Comparison of ENCODE assay signal across 8 mouse cellular contexts in the genomic region with DNA sequence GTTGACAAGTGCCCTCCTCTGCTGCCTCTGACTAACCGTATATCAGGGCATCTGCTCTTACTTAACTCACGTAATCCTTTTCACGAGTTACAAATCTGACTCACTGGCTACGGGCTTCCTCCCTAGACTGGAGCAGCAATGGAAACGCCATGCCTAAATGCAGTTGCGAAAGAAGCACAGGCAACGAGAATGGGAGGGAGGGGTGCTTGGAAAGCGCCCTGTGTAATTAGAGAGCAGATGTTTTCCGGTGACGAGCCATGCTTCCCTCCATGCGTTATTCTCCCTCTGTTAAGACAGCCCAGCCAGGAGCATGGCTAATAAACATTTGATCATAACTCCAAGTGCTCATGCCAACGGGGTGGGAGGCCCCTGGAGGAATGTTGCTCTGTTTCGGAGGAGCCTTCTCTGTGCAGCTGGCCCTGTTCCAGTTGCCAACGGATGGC. TPM values are rescaled to one million over a fixed set of nuclear protein-coding genes. Genes with fewer than 3 reads are reported as not detected.
DNase-seq lines count a peak whose midpoint lies in the region; ATAC-seq lines count a peak whose summit lies in the region.

No protein-coding gene starts in this region.

- DNase-seq in forebrain, embryonic 11.5 days (ENCODE audit: low spot score): no peak
- peak; percentile 16 to 17 for DNase-seq in layer of hippocampus, postnatal 25 days (ENCODE audit: extremely low spot score in 1 of 2, low spot score in 1 of 2)
- peak; percentile 92 for DNase-seq in midbrain, embryonic 11.5 days (ENCODE audit: low spot score, missing footprints)
- DNase-seq in telencephalon, adult 2 months (ENCODE audit: low read depth, low spot score): peak; percentile 47
- DNase-seq in ovary, adult 18-20 months (ENCODE audit: low spot score): no peak

- peaks cover 11% of the 10 kb centered on the region; the same call in 1 of the 2 replicates for H3K4me1 ChIP-seq in kidney, embryonic 16.5 days (ENCODE audit: insufficient read depth, low read length)
- no peaks in the 10 kb centered on the region; the same call in 1 of the 2 replicates for H3K4me1 ChIP-seq in kidney, embryonic 14.5 days (ENCODE audit: control insufficient read depth, insufficient read depth, low read length)
- peaks cover 17% of the 10 kb centered on the region for H3K4me1 ChIP-seq in forebrain, embryonic 11.5 days (replicated peaks; ENCODE audit: control insufficient read depth, insufficient read depth, low read length)
- peaks cover 21% of the 10 kb centered on the region for H3K4me1 ChIP-seq in heart, embryonic 15.5 days (replicated peaks)
- H3K4me1 ChIP-seq in midbrain, embryonic 11.5 days (ENCODE audit: control insufficient read depth, insufficient read depth, low read length): peaks cover 18% of the 10 kb centered on the region

- WGBS in kidney, embryonic 16.5 days: 31% methylated on average over 14 of the region's 14 CpGs
- WGBS in kidney, embryonic 14.5 days: 34% methylated on average over 14 of the region's 14 CpGs
- 33% methylated on average over 14 of the region's 14 CpGs for WGBS in forebrain, embryonic 11.5 days
- 43% methylated on average over 14 of the region's 14 CpGs for WGBS in heart, embryonic 15.5 days
- WGBS in midbrain, embryonic 11.5 days: 56% methylated on average over 14 of the region's 14 CpGs

- no peaks in the 10 kb centered on the region for H3K27me3 ChIP-seq in kidney, embryonic 16.5 days (ENCODE audit: insufficient read depth, low read length)
- no peaks in the 10 kb centered on the region for H3K27me3 ChIP-seq in kidney, embryonic 14.5 days (ENCODE audit: control insufficient read depth, insufficient read depth, low read length)
- H3K27me3 ChIP-seq in forebrain, embryonic 11.5 days (ENCODE audit: control insufficient read depth, insufficient read depth, low read length): no peaks in the 10 kb centered on the region
- no peaks in the 10 kb centered on the region for H3K27me3 ChIP-seq in heart, embryonic 15.5 days
- no peaks in the 10 kb centered on the region for H3K27me3 ChIP-seq in midbrain, embryonic 11.5 days (ENCODE audit: control insufficient read depth, insufficient read depth, low read length)

- H3K9me3 ChIP-seq in kidney, embryonic 16.5 days (ENCODE audit: low read length): no peaks in the 10 kb centered on the region
- no peaks in the 10 kb centered on the region for H3K9me3 ChIP-seq in kidney, embryonic 14.5 days (ENCODE audit: control insufficient read depth, low read length)
- no peaks in the 10 kb centered on the region for H3K9me3 ChIP-seq in forebrain, embryonic 11.5 days (ENCODE audit: control insufficient read depth, low read length)
- H3K9me3 ChIP-seq in heart, embryonic 15.5 days (replicated peaks): no peaks in the 10 kb centered on the region
- no peaks in the 10 kb centered on the region for H3K9me3 ChIP-seq in midbrain, embryonic 11.5 days (ENCODE audit: control insufficient read depth, low read length)

- H3K27ac ChIP-seq in kidney, embryonic 16.5 days (ENCODE audit: low read length): no peak overlapping the region
- no peak overlapping the region for H3K27ac ChIP-seq in kidney, embryonic 14.5 days (ENCODE audit: low read depth, low read length)
- H3K27ac ChIP-seq in forebrain, embryonic 11.5 days (ENCODE audit: low read depth, low read length): peak overlapping the region; percentile 89
- H3K27ac ChIP-seq in heart, embryonic 15.5 days: no peak overlapping the region
- H3K27ac ChIP-seq in midbrain, embryonic 11.5 days (ENCODE audit: low read depth, low read length): peak overlapping the region; percentile 92

- H3K4me2 ChIP-seq in kidney, embryonic 16.5 days (replicated peaks; ENCODE audit: low read depth, low read length): no peak overlapping the region
- no peak overlapping the region for H3K4me2 ChIP-seq in kidney, embryonic 14.5 days (replicated peaks; ENCODE audit: low read depth, low read length)
- H3K4me2 ChIP-seq in forebrain, embryonic 11.5 days (ENCODE audit: low read depth, low read length, severe bottlenecking): no peak overlapping the region
- peak overlapping the region; percentile 18; the same call in 1 of the 2 replicates for H3K4me2 ChIP-seq in heart, embryonic 15.5 days
- no peak overlapping the region for H3K4me2 ChIP-seq in midbrain, embryonic 11.5 days

- ATAC-seq in kidney, embryonic 16.5 days (ENCODE audit: low FRiP score, low TSS enrichment): peak; percentile 44; the same call in 1 of the 2 replicates
- no peak for ATAC-seq in kidney, embryonic 14.5 days (ENCODE audit: low FRiP score, low TSS enrichment)
- peak; percentile 45 for ATAC-seq in forebrain, embryonic 11.5 days (replicated peaks; ENCODE audit: low FRiP score)
- no peak; the same call in 1 of the 2 replicates for ATAC-seq in heart, embryonic 15.5 days (replicated peaks; ENCODE audit: insufficient number of reproducible peaks, insufficient read depth, low FRiP score, low read depth)
- peak; percentile 45; the same call in 1 of the 2 replicates for ATAC-seq in midbrain, embryonic 11.5 days (ENCODE audit: low FRiP score)

- H3K9ac ChIP-seq in kidney, embryonic 16.5 days (replicated peaks; ENCODE audit: low read length): no peak overlapping the region
- H3K9ac ChIP-seq in kidney, embryonic 14.5 days (ENCODE audit: low read depth, low read length): no peak overlapping the region
- peak overlapping the region; percentile 3; the same call in 1 of the 2 replicates for H3K9ac ChIP-seq in forebrain, embryonic 11.5 days (ENCODE audit: low read length)
- H3K9ac ChIP-seq in heart, embryonic 15.5 days: no peak overlapping the region
- H3K9ac ChIP-seq in midbrain, embryonic 11.5 days (ENCODE audit: low read length): no peak overlapping the region

- no peaks in the 10 kb centered on the region for H3K36me3 ChIP-seq in kidney, embryonic 16.5 days (ENCODE audit: insufficient read depth, low read length)
- H3K36me3 ChIP-seq in kidney, embryonic 14.5 days (ENCODE audit: control insufficient read depth, insufficient read depth, low read length): no peaks in the 10 kb centered on the region; the same call in 1 of the 2 replicates
- H3K36me3 ChIP-seq in forebrain, embryonic 11.5 days (ENCODE audit: control insufficient read depth, insufficient read depth, low read length): no peaks in the 10 kb centered on the region; the same call in 1 of the 2 replicates
- no peaks in the 10 kb centered on the region for H3K36me3 ChIP-seq in heart, embryonic 15.5 days
- peaks cover 4% of the 10 kb centered on the region for H3K36me3 ChIP-seq in midbrain, embryonic 11.5 days (ENCODE audit: control insufficient read depth, insufficient read depth, low read length)

- no peak overlapping the region for H3K4me3 ChIP-seq in kidney, embryonic 16.5 days (ENCODE audit: low read length)
- no peak overlapping the region for H3K4me3 ChIP-seq in kidney, embryonic 14.5 days (ENCODE audit: low read length)
- H3K4me3 ChIP-seq in forebrain, embryonic 11.5 days (ENCODE audit: low read depth, low read length): no peak overlapping the region
- H3K4me3 ChIP-seq in heart, embryonic 15.5 days: no peak overlapping the region
- no peak overlapping the region for H3K4me3 ChIP-seq in midbrain, embryonic 11.5 days (ENCODE audit: low read depth, low read length)

RNA-seq across cellular contexts. Expression of gene Pdpn, which starts 20.9 kb away (rescaled TPM):
- polyA plus RNA-seq in kidney, embryonic 16.5 days (2015; fragmentation: Nextera tagmentation; extraction: Ambion mirVana): 47.5 and 48.2 TPM in 2 replicates
- polyA plus RNA-seq in kidney, embryonic 14.5 days (2014; fragmentation: Nextera tagmentation; extraction: Ambion mirVana): 47.4 and 48.7 TPM in 2 replicates
- polyA plus RNA-seq in forebrain, embryonic 11.5 days (2014; fragmentation: Nextera tagmentation; extraction: Ambion mirVana): 74.5 and 75.8 TPM in 2 replicates
- polyA plus RNA-seq in heart, embryonic 15.5 days (2015; fragmentation: Nextera tagmentation; extraction: Ambion mirVana): 22.9 and 26.6 TPM in 2 replicates
- 10 to 100 TPM; 16.4 to 19.5 TPM for total RNA-seq in layer of hippocampus, postnatal 25 days (2021)
- polyA plus RNA-seq in midbrain, embryonic 11.5 days (2014; fragmentation: Nextera tagmentation; extraction: Ambion mirVana): 119 and 125 TPM in 2 replicates

Comparison
In these comparisons a context has a peak if more than half of its experiments do, and no peak if none do; other contexts are left out.
1. ATAC-seq: peak in kidney, embryonic 16.5 days (single experiment), forebrain, embryonic 11.5 days (single experiment) and midbrain, embryonic 11.5 days (single experiment); none in kidney, embryonic 14.5 days (single experiment) and heart, embryonic 15.5 days (single experiment).
2. H3K27ac ChIP-seq: peak in forebrain, embryonic 11.5 days (single experiment) and midbrain, embryonic 11.5 days (single experiment); none in kidney, embryonic 16.5 days (single experiment), kidney, embryonic 14.5 days (single experiment) and heart, embryonic 15.5 days (single experiment).
3. DNase-seq: peak in layer of hippocampus, postnatal 25 days (2 of 2), midbrain, embryonic 11.5 days (single experiment) and telencephalon, adult 2 months (single experiment); none in forebrain, embryonic 11.5 days (single experiment) and ovary, adult 18-20 months (single experiment).